Mouse (Mus musculus) forebrain, embryonic 13.5 days (tissue): ENCODE measurements around the gene Ipp. TPM values are rescaled to one million over a fixed set of nuclear protein-coding genes. Genes with fewer than 3 reads are reported as not detected.

ENCODE experiments used
- polyA plus RNA-seq: library from polyadenylated mRNA; unstranded; fragments of >200 nt; fragmentation: Nextera tagmentation; extraction: Ambion mirVana; gene quantifications from 2 replicates; pipeline ENCODE4 v1.2.1, GENCODE M21; 2015

Ipp gene
- polyA plus RNA-seq, 1 experiment from 2014 or later = 19.8 TPM

Other genes starting within 250 kb of the Ipp start
- gene Mast2, start 43.4 kb upstream of the Ipp start, polyA plus RNA-seq = 29.8 and 32.4 TPM in 2 replicates
- 24.5 and 26.7 TPM in 2 replicates for gene Tmem69, start 48.4 kb downstream of the Ipp start, polyA plus RNA-seq
- gene Gpbp1l1, start 50.1 kb downstream of the Ipp start, polyA plus RNA-seq = 24.5 and 25.3 TPM in 2 replicates
- 2.9 and 4.5 TPM in 2 replicates for gene Ccdc17, start 89.1 kb downstream of the Ipp start, polyA plus RNA-seq
- 201 and 217 TPM in 2 replicates for gene Nasp, start 120.4 kb downstream of the Ipp start, polyA plus RNA-seq
- 657 and 694 TPM in 2 replicates for gene Akr1a1, start 144.1 kb downstream of the Ipp start, polyA plus RNA-seq
- gene Prdx1, start 178.0 kb downstream of the Ipp start, polyA plus RNA-seq = 809 and 818 TPM in 2 replicates
- gene Mmachc, start 200.9 kb downstream of the Ipp start, polyA plus RNA-seq = 31.4 and 34.2 TPM in 2 replicates
- gene Ccdc163, start 201.0 kb downstream of the Ipp start, polyA plus RNA-seq = 26.1 and 27.0 TPM in 2 replicates
- 5.3 and 5.8 TPM in 2 replicates for gene Tesk2, start 213.4 kb downstream of the Ipp start, polyA plus RNA-seq